Mouse (Mus musculus): ENCODE results near the gene Cald1. TPM values are rescaled to one million over a fixed set of nuclear protein-coding genes. Genes with fewer than 3 reads are reported as not detected.

Cald1 gene
- total RNA-seq, 2 experiments from 2014 or later: 63.8 to 89.6 TPM

DNA sequence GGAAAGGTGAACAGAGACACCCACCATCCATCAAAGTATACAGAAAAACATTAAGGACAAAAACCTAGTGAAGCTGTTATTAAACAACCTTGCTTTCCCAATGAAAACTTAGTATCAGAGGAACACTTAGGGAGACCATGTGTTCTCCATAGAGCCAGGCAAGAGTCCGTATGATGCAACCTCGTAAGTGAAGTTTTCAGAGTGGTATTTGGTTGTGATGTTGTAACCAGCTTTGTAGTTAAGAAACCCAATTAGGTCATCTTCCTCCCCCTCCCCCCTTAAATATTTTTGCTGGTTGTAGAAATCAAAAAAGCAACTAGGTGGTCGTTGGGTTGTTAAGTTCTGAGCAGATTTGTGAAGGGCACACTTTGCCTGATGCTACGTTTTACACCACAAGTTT, 116.3 kb downstream of the Cald1 start:
- no peak for DNase-seq (ENCODE audit: low spot score in 2 of 2)

GRCm38 (mm10) chr6:34716206-34716887, 118.0 kb downstream of the Cald1 start:
- DNase-seq (ENCODE audit: low spot score in 2 of 2): no peak

DNA sequence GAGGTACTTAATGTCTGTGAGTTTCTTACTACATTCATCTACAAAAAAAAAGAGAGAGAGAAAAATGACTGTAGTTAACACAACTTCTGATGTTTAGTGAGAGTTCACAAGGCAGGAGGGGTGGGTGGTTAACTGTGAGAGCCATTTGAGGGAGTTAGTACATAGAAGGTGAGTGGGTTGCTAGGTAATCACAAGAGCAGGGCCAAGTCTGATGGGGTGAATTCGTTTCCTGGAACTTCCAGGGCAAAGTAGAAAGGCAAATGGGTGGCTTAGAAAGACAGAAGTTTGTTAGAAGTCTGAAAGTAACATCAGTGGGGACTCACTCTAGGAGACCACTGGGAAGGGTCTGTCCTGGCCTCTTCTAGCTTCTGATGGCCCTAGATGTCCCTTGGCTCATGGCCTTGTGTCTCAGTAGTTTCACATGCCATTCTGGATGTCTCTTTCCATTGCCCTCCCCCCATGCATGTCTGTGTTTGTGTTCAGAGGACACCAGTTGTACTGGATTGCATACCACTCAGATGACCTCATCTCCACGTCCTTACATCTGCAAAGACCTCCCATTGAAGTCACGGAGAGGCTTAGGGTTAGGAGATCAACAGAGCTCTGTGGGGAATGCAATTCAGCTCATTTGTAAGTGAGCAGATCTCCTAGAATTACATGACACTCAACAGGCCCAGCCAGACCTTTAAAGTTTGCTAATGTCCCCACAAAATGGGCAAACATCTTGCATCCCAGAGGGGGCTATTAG, 118.8 kb downstream of the Cald1 start:
- no peak for DNase-seq (ENCODE audit: low spot score in 2 of 2)

DNA sequence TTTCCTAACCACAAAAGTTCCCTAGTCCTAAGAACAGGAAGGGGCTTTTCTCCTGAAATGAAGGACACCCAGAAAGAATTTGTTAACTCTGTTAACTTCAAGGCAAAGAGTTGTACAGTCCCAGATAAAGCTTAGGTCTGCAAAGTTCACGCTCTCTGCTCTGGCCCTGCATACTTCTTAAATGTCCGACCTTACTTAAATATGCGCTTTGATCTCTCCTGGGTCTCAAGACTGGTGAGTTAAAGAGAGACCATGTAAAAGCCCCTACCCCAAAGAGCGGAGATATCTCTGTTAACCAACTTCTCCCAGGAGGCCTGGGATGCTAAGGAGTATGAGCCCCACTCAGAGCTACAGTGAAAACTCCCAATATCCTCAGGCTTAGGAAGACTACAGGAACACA, 119.4 kb downstream of the Cald1 start:
- DNase-seq (ENCODE audit: low spot score in 2 of 2): no peak

- DNase-seq (ENCODE audit: low spot score in 2 of 2): no peak
Measured at GRCm38 (mm10) chr6:34719141-34719680, 120.9 kb downstream of the Cald1 start.

DNA sequence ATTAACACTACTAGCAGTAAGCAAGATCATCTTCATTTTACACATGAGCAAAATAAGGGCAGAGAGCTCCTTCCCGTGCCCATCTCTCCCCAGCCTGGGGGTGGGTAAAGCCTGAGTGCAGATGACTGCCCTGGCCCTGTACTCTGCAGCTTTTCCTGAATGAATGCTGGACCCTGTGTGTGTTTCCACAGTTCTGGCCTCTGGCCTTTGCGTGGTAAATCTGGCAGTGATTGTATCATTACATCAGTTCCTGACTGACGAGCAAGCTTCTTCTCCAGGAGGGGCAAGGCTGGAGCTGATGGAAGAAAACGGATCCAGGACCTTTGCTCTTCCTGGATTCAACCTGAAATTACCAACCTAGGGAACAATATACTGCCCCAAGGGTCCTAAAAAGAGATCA, 122.1 kb downstream of the Cald1 start:
- no peak for DNase-seq (ENCODE audit: low spot score in 2 of 2)

- no peak for DNase-seq (ENCODE audit: low spot score in 2 of 2)
Measured at GRCm38 (mm10) chr6:34721740-34722139, 123.4 kb downstream of the Cald1 start.

DNA sequence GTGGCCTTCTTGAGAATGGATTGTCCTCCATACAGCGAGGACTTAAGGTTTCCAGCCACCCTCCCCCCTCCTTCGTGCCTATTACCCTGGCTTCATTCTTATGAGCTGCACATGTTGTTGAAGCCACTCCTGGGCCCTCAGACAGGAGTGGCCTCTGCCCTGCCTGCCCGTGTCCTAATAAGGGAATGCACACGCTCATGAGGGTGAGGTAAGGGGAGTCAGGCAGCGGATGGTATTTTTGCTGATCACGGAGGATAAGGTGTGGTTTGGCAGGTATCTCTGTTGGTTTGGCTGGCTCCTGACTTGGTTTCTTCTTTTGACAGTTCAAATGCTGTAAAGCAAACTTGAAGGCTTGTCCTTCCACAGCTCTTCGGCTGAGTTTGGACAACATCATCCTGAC, 124.4 kb downstream of the Cald1 start:
- no peak for DNase-seq (ENCODE audit: low spot score in 2 of 2)

DNA sequence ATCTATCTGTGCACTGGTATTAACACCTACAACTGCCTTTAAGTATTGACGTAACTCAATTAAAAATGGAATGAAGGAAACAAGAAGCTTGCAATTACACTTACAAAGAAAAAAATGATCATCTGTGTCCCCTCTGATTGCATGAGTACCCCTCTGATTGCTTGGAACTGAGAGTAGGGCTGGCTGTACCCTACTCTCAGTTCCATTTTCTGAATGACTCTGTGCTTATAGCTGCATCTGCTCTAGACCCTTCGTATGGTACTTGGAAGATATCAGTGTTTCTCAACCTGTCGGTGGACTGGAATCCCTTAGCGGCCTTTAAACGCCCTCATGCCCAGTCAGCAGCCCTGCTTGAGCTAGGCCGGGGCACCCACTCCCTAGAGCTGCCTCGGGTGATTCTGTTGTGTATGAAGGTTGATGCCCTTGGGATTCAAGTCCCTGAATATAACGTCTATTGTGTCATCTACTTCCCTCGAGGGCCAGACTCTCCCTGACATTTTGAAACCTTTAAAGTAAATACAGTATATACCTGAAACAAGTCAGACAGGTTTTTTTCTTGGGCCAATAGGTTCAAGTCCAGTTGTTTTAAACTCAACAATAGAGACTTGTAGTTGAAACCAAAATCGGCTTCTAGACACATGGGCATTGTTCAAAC, 125.1 kb downstream of the Cald1 start:
- DNase-seq (ENCODE audit: low spot score in 2 of 2): no peak

GRCm38 (mm10) chr6:34725660-34726059, 127.4 kb downstream of the Cald1 start:
- no peak for DNase-seq (ENCODE audit: low spot score in 2 of 2)

GRCm38 (mm10) chr6:34726104-34726503, 127.8 kb downstream of the Cald1 start:
- no peak for DNase-seq (ENCODE audit: low spot score in 2 of 2)

DNA sequence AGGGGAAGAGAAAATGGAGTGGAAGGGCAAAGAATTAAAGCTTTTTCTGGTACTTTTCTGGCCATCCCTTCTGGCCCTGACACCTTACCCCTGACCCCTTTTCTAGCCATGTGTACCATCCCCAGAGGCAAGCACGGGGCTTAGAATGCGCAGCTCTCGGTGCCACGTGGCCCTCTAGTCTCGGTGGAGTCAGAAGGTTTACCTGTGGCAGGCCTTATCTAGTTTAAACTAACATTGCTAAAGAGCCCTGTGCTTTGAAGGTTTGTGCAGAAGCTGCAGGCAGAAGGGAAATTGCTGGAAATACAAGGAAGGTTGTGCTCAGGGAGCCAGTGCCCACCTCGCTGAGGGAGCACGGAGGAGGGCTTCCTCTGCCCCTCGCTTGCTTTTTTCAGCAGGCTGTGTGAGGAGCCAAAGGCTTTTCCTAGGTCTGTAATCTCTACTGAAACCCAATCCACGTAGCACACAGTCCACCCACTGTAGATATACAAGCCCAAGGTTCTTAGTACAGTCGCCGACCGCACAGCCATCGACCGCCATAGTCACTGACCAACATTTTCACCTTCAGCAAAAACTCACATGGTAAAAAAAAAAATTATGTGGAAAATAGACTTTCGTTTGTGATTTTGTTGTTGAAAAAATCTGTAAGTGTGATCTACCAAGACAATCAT, 129.2 kb downstream of the Cald1 start:
- no peak for DNase-seq (ENCODE audit: low spot score in 2 of 2)

DNA sequence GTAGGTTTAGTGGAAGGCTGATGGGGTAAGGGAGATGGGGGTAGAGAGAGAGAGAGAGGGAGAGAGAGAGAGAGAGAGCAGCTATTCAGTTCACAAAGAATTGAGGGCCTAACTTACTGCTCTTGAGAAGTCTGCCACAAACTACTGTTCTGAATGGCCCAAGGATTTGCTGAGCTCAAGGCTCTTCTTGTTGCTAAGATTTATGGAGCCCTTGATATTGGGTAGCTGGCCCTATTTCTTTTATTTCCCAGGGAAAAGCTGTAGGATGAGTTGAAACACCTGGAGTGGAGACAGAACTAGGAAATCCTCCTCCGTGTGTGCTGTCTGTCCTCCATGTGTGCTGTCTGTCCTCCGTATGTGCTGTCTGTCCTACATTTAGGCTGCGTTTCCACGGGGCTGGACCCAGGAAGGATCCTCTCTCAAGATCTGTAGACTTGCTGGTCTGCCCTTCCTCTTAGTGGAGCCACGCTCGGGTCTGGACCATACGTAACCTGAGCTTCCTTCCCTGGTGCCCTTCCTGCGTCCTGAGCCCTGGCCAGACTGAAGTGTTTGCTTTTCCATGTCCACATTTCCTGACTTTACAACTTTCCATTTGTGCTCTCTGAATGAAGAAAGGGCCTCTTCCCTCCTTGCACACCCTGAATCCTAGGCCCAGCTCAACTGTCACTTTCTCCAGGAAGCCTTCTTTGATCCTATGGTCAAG, 131.3 kb downstream of the Cald1 start:
- no peak for DNase-seq (ENCODE audit: low spot score in 2 of 2)

DNA sequence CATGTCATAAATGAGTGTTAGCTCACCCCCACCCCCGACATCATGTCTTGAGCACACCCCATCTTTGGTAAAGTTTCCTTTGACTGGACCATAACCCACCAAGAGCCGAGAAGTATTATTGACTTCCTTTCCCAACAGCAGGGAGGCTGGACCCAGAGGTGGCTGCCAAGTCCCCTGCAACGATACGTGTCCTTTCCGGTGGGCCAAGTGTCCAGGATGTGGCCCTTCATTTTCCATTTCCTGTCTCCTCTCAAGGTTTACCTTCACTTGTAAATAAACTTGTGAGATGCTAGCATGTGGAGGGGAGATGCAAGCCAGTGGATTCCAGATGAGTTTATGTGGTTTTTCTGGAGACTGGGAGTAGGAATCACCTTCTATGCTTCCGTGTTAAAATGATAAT, 132.7 kb downstream of the Cald1 start:
- DNase-seq (ENCODE audit: low spot score in 2 of 2): no peak

DNA sequence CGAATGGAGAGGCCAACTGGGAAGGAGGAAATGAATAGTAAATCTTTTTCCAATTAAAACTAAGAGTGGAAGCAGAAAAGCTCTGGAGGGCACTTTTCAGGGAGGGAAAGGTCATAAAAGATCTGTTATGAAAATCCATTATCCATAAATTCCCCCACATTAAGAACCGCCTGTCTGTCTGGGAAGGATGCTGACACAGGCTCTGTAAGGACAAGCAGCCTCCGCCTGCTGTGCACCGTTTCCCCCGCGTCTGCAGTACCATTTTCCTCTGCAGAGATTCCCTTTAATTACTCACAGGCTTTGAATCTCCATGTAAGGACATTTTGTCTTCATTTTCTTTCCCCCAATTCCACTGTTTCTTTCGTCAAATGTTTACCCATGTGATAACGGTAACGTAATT, 133.2 kb downstream of the Cald1 start:
- no peak for DNase-seq (ENCODE audit: low spot score in 2 of 2)

- no peak for DNase-seq (ENCODE audit: low spot score in 2 of 2)
Measured at GRCm38 (mm10) chr6:34734940-34735695, 136.8 kb downstream of the Cald1 start.

DNA sequence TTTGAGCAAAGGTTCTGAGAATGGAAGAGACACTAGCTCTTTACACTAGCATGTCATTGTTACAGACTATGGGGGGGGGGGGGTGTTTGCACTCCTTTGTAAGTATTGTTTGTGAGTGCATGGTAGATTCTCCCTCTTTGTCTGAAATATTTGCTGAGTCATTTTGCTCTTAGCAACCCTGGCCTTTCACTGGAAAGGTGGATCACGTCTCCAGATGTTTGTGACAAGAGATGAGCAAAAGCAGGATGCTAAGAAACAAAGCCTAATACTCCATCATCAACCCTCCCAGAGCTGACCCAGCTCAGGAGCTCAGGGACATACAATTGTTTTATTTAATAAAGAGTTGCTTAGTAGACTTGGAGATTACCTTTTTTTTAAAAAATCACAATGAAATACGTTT, 138.6 kb downstream of the Cald1 start:
- no peak for DNase-seq (ENCODE audit: low spot score in 2 of 2)

DNA sequence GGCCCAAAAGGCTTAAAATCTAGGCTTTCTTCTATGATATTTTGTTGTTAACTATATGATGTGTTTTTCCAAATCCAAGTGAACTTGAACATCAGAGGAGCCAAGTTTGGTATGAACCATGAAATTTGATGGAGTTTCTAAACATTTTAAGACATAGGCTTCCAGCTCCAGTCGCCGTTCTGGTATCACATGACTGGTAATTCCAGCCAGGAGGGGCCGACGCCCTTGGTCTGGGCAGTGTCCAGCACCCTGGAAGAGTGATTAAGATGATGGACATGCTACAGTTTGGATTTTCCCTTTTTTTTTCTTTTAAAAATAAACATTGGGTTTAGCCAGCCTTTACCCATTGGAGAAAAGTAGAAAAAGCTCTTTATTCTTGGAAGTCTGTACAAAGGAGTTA, 145.6 kb downstream of the Cald1 start:
- no peak for DNase-seq (ENCODE audit: low spot score in 2 of 2)

DNA sequence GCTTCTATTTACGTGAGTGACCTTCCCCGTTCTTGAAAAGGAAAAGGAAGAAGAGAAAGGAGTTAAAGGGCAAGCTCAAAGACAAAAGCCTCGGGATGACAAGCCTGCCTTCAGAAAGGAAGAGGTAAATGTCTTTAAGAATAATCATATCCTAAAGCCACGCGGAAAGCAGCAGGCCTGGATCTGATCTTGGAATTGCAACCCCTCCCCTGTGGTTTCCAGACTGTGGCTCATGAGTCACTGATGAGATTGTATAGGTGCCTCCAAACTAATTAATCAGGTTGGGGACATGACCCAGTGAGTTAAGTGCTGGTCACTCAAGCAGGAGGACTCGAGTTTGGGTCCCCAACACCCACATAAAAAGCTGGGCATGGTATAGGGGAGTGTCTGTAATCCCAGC, 149.5 kb downstream of the Cald1 start:
- DNase-seq (ENCODE audit: low spot score in 2 of 2): no peak

- no peak for DNase-seq (ENCODE audit: low spot score in 2 of 2)
Measured at GRCm38 (mm10) chr6:34748566-34748965, 150.3 kb downstream of the Cald1 start.

Data from adrenal gland, adult 18-20 months (tissue).